Mouse (Mus musculus) adrenal gland, adult 8-10 months (tissue): Measurements from ENCODE around the gene Pkdcc. TPM values are rescaled to one million over a fixed set of nuclear protein-coding genes. Genes with fewer than 3 reads are reported as not detected.

Experiments
- DNase-seq: peaks from one replicate; pipeline ENCODE4 v3.0.0; 2022
- total RNA-seq, 4 experiments: library from RNA; stranded (reverse); gene quantifications; 2 replicates each; pipeline ENCODE4 v1.2.4; 2022

Gene Pkdcc
- total RNA-seq, 4 experiments from 2014 or later: 43.0 to 255 (median 85.3) TPM

GRCm38 (mm10) chr17:83213228-83213915 is 1.7 kb upstream of the Pkdcc start:
- no peak for DNase-seq

- DNase-seq: peak; percentile 70
Measured at GRCm38 (mm10) chr17:83214161-83214592, 915 bp upstream of the Pkdcc start.

GRCm38 (mm10) chr17:83215529-83216244 is 595 bp downstream of the Pkdcc start:
- no peak for DNase-seq

- no peak for DNase-seq
Measured at GRCm38 (mm10) chr17:83216251-83216919, 1.3 kb downstream of the Pkdcc start.

- DNase-seq: no peak
Measured at GRCm38 (mm10) chr17:83218189-83218588, 3.1 kb downstream of the Pkdcc start.

GRCm38 (mm10) chr17:83218722-83219121 is 3.6 kb downstream of the Pkdcc start:
- no peak for DNase-seq

GRCm38 (mm10) chr17:83219351-83220287 is 4.5 kb downstream of the Pkdcc start:
- no peak for DNase-seq

GRCm38 (mm10) chr17:83220954-83221538 is 6.0 kb downstream of the Pkdcc start:
- DNase-seq: no peak

GRCm38 (mm10) chr17:83221611-83222500 is 6.8 kb downstream of the Pkdcc start:
- DNase-seq: peak; percentile 62

- no peak for DNase-seq
Measured at GRCm38 (mm10) chr17:83222705-83223104, 7.6 kb downstream of the Pkdcc start.

- no peak for DNase-seq
Measured at GRCm38 (mm10) chr17:83224451-83224971, 9.4 kb downstream of the Pkdcc start.

GRCm38 (mm10) chr17:83226395-83226986 is 11.4 kb downstream of the Pkdcc start:
- no peak for DNase-seq

GRCm38 (mm10) chr17:83231357-83231756 is 16.3 kb downstream of the Pkdcc start:
- DNase-seq: no peak

GRCm38 (mm10) chr17:83235227-83235626 is 20.1 kb downstream of the Pkdcc start:
- no peak for DNase-seq

GRCm38 (mm10) chr17:83236202-83236601 is 21.1 kb downstream of the Pkdcc start:
- no peak for DNase-seq

GRCm38 (mm10) chr17:83238123-83239058 is 23.3 kb downstream of the Pkdcc start:
- no peak for DNase-seq

GRCm38 (mm10) chr17:83244502-83244901 is 29.4 kb downstream of the Pkdcc start:
- no peak for DNase-seq

- DNase-seq: no peak
Measured at GRCm38 (mm10) chr17:83245460-83245859, 30.4 kb downstream of the Pkdcc start.

- DNase-seq: no peak
Measured at GRCm38 (mm10) chr17:83246090-83246489, 31.0 kb downstream of the Pkdcc start.
